Mouse (Mus musculus) forebrain, embryonic 10.5 days (tissue): Measurements from ENCODE around the gene Skint9. TPM values are rescaled to one million over a fixed set of nuclear protein-coding genes. Genes with fewer than 3 reads are reported as not detected.
"Not testable (repeated sequence)": the region's sequence is repeated elsewhere in the genome, so short reads cannot be mapped to it uniquely, and the experiment has no call there.

Source experiments
- DNase-seq: peaks from one replicate; pipeline ENCODE4 v3.0.0-alpha.2; 2017; ENCODE audit warnings: low spot score; ENCODE audit errors: extremely low spot score
- H3K27ac ChIP-seq: fragments of 300-500 bp; sonication (generic); 2 replicates; pipeline ENCODE4 v1.5.1; 2016; ENCODE audit warnings: mild to moderate bottlenecking
- H3K27me3 ChIP-seq: fragments of 300-500 bp; sonication (generic); 2 replicates; pipeline ENCODE4 v1.6.1; 2016; ENCODE audit warnings: mild to moderate bottlenecking; ENCODE audit not compliant: poor library complexity, severe bottlenecking
- H3K36me3 ChIP-seq: fragments of 300-500 bp; sonication (generic); replicated peaks from 2 replicates; pipeline ENCODE4 v1.6.1; 2016; ENCODE audit warnings: mild to moderate bottlenecking, moderate library complexity
- H3K4me1 ChIP-seq: fragments of 300-500 bp; sonication (generic); 2 replicates; pipeline ENCODE4 v1.6.1; 2016
- H3K4me3 ChIP-seq: fragments of 300-500 bp; sonication (generic); 2 replicates; pipeline ENCODE4 v1.5.1; 2016; ENCODE audit warnings: mild to moderate bottlenecking, moderate library complexity
- H3K9me3 ChIP-seq: fragments of 300-500 bp; sonication (generic); 2 replicates; pipeline ENCODE4 v1.6.1; 2016; ENCODE audit warnings: mild to moderate bottlenecking, moderate library complexity
- WGBS: fragments of 180-500 bp; shearing (Covaris S2); methylation state at CpG from one replicate; pipeline ENCODE4 v1.1.7; 2016; 5-methylcytosine and 5-hydroxymethylcytosine counted together
- polyA plus RNA-seq: library from polyadenylated mRNA; unstranded; fragments of >200 nt; fragmentation: Nextera tagmentation; extraction: Ambion mirVana; gene quantifications from 2 replicates; pipeline ENCODE4 v1.2.1, GENCODE M21; 2016

Gene Skint9
- not detected in 2 replicates for polyA plus RNA-seq

DNA sequence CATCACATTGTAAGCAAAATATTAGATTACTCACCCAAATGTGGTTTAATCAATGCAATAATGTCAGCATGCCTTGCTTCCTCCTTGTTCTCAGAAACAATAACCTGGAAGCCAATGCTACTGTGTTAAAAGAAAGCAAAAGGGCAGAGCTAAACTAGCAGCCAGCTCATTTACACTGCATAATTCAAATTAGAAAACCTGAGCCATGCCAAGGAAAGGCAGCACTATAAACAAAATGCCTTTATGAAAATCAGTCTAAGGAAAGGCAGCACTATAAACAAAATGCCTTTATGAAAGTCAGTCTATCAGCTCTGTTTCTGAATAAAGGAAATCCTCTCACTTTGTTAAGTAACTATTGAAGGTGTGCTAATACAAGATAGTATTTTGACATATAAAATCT, at the start of gene Skint9:
Skint9 (minus strand) TSS at position 101 of the 400 bp plus-strand sequence.
- Histone ChIP-seq H3K27ac (no peak within 1 kb of the TSS), H3K27me3 (no peaks in the 10 kb centered on the region), H3K9me3 (peaks cover 30% of the 10 kb centered on the region), H3K4me1 (no peaks in the 10 kb centered on the region), H3K4me3 (no peak within 1 kb of the TSS), H3K36me3 (no peaks in the 10 kb centered on the region)
- no peak for DNase-seq

DNA sequence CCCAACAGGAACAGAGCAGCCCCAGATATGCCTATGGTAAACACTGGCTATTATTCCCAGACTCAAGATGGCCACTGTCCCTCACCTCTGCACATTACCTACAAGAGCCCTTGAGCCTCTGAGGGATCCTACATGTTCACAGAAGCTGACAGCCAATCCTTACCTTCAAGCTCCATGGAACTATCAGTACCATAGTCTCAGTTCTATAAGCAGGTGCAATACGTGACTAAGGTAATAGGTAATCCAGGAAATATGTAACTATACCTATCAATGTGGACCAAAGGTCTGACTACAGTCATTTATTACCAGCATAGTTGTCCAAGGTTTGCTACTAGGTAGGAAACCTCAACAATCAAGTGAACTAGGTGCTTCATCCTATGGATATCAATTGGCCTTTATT, 1.1 kb downstream of the Skint9 start:
- Histone ChIP-seq H3K36me3 (no peaks in the 10 kb centered on the region), H3K4me1 (no peaks in the 10 kb centered on the region), H3K9me3 (peaks cover 31% of the 10 kb centered on the region), H3K27me3 (no peaks in the 10 kb centered on the region), H3K4me3 (no peak overlapping the region), H3K27ac (no peak overlapping the region)
- no peak for DNase-seq
- 79% methylated on average over 1 of the region's 1 CpGs for WGBS

DNA sequence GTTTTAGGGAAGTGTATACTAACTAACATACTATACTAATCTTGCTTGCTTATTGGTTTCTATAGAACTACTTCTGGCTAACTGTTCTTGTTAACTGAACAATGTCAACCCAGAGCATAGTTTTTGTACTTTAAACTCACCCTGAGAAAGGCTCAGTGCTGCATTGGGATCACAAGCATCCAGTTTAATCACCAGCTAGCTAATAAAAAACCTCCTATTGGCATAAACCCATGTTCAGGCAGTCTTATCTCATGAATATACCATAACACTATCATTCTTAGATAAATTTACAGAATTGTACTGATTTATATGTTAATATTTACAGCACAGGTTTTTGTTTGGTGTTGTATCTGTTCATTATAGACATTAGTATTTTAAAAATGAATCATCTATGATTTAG, 1.6 kb downstream of the Skint9 start:
- H3K27ac ChIP-seq: no peak overlapping the region
- H3K9me3 ChIP-seq: peaks cover 30% of the 10 kb centered on the region
- no peaks in the 10 kb centered on the region for H3K27me3 ChIP-seq
- H3K4me1 ChIP-seq: no peaks in the 10 kb centered on the region
- DNase-seq: no peak
- H3K4me3 ChIP-seq: no peak overlapping the region
- H3K36me3 ChIP-seq: no peaks in the 10 kb centered on the region

DNA sequence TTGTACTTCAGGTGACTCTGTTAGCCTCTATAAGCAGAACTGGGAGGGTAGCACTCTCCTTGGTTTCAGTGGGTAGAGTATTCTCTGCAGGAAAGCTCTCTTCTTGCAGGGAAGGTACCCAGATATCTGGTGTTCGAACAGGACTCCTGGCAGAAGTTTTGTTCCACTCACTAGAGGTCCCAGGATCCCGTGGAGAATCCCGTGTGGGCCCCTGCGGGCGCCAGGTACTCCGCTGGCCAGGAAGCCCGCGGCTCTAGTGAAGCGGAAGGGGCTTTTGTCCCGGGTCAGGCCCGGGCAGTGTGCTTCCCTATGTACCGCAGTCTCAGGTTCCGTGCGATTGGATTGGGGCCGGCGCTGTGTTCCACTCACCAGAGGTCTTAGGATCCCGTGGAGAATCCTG, 84.7 kb downstream of the Skint9 start:
- H3K4me3 ChIP-seq, H3K36me3 ChIP-seq, DNase-seq, H3K27me3 ChIP-seq, H3K27ac ChIP-seq, H3K4me1 ChIP-seq: not testable (repeated sequence)
- H3K9me3 ChIP-seq: peaks cover 26% of the 10 kb centered on the region
- 94% methylated on average over 17 of the region's 17 CpGs for WGBS

Other genes starting within 250 kb of the Skint9 start
- not detected in 2 replicates for gene Skint3, start 201.7 kb downstream of the Skint9 start, polyA plus RNA-seq
- gene Skint2, start 123.2 kb upstream of the Skint9 start, polyA plus RNA-seq: not detected in 2 replicates